Mouse (Mus musculus) erythroid progenitor cell, adult 5-6 weeks (primary cell): Measurements from ENCODE around the gene Cd7. TPM values are rescaled to one million over a fixed set of nuclear protein-coding genes. Genes with fewer than 3 reads are reported as not detected.
"Not testable (repeated sequence)": the region's sequence is repeated elsewhere in the genome, so short reads cannot be mapped to it uniquely, and the experiment has no call there.

Experiments used
- ATAC-seq: replicated peaks from 2 replicates; pipeline ENCODE4 v1.8.0; 2016; ENCODE audit warnings: moderate number of reproducible peaks, mild to moderate bottlenecking, moderate TSS enrichment, inconsistent platforms; ENCODE audit not compliant: poor library complexity, low FRiP score, severe bottlenecking
- total RNA-seq, 2 experiments: library from RNA; stranded (forward) in 1 of 2; stranded (reverse) in 1 of 2; fragments of 150-400 nt in 1 of 2; fragments of 186-747, 209-891 nt in 1 of 2; gene quantifications; 2 replicates each; pipeline versions ENCODE4 v1.2.3 to v1.2.4; 2015 to 2017; ENCODE audit warnings: low replicate concordance in 2 of 2

Gene Cd7
- total RNA-seq (2015; ENCODE audit: low replicate concordance) (4.0 and 13.0 TPM in 2 replicates), total RNA-seq (2017; ENCODE audit: low replicate concordance) (1.2 TPM in 1 of 2 replicates, not detected in the other)

DNA sequence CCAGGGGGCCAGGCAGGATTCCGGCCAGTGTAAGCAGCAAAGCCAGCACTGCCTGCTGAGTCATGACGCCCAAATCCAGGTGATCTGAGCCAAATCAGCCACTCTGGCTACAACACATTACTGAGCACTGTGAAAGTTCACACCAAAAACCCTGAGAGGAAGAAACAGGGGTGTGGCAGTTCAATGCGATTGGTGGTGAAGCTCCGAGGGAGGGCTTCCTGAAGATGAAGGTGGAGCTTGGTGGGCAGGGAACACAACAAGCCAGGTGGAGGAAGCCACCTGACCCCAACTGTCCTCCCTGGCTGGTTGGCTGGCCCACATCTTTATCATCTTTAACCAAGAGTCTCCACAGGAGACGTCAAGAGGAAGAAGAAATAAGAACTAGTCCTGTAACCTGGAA, at the start of gene Cd7:
TSS of gene Cd7 (minus strand) at position 117 of the 400 bp plus-strand sequence.
- no peak for ATAC-seq

DNA sequence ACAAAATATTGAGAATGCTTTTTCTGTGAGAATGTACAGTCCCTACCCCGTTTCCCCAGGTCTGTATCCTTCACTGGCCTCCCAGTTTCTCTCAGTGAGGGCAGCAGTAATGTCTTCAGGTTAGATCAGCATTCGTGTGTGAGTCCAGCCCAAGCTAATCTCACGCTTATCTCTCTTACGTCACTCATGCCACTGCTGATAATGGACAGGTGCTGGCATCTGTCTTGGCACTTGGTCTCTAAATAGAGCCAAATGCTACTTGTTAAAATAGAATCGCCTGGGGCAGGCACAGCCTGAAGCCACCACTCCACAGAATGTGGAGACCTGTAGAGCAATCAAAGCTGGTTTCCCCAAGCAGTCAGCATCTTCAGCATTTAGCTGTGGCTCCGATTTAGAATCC, 49.8 kb upstream of the Cd7 start:
- no peak for ATAC-seq

DNA sequence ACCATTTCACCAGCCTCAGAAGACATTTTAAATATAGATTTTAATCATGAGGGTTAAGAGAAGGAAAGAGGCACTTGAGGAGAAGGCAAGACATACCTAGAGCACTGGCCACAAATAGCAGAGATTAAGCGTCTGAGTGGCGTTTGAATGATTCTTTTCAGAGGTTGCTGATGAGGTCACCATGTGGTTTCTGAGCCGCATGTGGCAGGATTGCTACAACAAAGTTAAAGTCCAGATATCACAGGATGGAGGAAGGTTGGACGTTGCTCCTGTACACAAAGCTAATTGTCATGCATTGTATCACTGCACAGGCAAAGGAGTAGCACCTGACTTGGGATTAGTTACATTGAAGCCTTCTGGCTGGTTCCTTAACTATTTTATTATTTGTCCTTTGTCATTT, 47.1 kb upstream of the Cd7 start:
- no peak for ATAC-seq

DNA sequence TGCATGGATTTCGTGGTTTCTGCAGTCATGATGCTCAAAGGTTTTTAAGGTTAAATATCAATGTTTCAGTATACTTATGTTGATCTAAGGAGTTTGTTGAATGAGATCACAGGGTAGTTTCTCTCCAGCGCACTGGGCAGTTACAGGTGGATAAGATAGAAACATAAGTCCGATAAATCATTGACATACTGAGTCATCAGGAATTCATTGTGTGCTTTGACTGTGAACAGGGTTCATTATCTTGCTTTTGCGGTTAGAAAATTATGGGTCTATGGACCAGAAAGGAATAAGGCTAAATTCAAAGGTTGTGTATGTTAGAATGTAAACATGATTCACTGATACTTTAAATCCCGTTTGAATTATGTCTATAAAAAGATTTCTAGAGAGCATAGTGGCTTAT, 46.0 kb upstream of the Cd7 start:
- ATAC-seq: no peak

DNA sequence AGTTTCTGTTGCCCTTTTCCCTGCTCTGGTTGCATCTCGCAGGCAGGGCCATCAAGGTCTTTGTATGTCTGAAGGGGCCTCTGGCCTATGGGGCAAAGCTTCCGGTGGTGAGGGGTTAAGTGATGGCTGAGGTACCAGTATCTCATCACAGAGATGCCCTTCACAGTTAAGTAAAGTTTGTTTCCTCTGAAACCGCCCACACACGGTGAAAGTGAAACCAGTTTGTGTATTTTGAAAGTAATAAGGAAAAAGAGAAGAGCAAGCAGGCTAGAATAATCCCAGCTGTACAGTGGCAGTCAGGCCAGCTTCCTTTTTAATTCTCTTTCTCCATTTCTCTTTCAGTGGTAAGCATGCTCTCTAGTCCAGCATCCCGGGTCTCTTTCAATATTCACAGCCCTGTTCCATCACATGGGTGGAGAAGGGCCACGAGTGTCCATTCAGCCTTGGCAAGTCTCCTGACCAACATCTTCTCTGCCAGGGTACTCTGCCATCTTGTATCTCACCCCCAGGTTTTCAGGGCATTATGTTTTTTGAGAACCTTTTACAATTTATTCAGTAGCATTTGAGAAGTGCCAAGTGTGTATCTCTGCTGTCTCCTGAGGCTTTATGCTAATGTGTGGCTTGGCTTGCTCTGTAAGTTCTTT, 43.8 kb upstream of the Cd7 start:
- ATAC-seq: no peak

DNA sequence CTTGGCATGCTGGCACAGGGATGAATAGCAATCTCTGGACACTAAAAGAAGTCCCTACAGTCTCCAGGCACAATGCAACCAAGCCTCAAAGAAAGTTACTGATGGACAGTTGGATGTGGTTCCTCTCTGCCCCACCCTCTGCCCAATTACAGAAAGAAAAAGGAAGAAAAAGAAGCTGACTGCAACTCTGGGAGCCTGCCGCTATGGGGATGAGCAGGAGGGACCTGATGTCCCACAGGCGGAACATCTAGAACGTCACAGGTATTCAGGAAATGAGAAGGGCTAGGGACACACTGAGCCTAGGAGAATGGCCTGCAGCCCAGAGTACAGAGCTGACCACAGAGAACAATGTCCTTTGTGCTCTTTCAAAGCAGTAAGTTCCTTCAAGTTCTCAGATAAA, 43.0 kb upstream of the Cd7 start:
- no peak for ATAC-seq

DNA sequence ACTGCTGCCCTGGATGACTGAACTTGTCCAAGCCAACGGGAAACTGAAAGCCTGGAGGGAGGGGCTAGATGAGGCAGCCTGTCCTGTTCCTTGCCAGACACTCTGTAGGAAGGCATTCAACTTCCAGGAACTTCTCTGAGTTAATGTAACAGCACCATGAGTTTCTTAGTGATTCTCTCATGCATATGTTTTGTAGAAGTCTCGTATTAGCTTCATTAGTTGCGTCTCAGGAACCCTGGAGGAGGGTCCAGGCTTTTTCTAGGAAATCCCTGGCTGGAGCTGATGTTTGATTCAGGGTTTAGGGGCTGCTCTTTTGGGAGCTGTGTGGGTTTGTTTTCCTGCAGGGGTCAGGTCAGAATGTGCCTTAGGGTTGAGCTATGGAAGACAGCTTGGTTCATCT, 41.9 kb upstream of the Cd7 start, which contains the start of gene Sectm1a:
TSS of gene Sectm1a (minus strand) at position 101 of the 400 bp plus-strand sequence.
- no peak for ATAC-seq

DNA sequence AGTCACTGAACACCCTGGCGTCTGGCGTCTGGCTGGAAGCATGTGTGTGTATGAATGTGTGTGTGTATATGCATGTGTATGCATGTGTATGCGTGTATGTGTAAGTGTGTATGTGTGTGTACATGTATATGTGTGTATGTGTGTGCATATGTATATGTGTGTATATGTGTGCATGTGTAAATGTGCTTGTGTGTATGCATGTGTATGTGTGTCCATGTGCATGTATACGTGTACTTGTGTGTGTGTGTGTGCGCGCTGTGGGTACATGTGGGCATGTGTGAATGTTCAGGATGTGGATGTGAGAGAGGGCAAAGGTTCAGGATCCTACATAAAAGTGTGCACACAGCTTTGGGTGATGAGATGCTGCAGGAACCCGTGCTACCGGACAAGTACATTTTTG, 41.1 kb upstream of the Cd7 start:
- ATAC-seq: no peak

DNA sequence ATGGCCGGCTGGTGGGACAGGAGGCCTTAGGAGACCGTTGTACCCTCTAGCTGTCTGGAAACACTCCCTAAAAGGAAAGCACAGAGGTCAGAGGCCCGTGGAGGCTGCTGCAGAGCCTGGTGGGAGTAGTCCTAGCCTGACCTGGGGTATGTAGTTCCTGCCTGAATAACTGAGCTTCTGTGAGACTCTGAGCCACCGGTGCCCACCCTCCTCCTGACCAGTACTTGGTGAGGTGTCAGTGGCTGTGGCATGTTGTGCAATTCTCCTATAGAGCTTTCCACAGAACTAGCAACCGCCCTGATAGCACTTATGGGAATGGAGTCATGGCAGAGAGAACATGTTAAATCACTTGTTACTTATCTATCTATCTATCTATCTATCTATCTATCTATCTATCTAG, 36.4 kb upstream of the Cd7 start:
- ATAC-seq: peak; percentile 34; the same call in 1 of the 2 replicates

DNA sequence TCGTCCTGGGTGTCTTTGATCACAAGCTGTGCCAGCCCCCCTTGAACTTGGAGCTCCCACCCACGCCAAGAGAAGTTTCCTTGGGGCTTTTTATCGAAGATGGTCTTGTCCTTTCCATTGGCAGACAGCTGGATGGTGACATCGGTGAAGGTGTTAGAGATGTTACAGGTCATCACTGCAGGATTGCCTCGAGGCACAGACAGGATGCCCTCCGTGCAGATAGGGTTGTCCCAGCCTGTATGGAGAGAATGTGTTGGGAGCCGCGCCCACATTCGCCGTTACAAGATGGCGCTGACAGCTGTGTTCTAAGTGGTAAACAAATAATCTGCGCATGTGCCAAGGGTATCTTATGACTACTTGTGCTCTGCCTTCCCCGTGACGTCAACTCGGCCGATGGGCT, 30.4 kb upstream of the Cd7 start:
- not testable (repeated sequence) for ATAC-seq

DNA sequence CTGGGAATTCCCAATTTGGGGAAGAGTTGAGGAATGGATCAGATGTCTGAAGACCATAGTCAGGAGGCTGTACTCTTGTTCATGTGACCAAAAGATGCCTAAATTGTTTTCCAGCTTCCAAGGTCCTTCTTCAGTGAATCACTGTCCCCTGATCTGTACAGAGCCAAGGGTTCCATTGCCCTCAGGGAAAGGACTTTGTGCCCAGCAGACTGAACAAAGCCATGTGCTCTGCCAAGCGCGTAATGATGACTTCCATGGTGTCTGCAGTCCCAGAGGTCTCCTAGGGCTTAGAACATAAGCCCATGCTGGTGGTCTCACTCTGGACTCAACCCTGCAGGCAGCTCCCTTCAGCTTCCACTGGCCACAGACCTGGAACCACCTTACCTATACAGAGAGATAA, 28.7 kb upstream of the Cd7 start:
- no peak for ATAC-seq

DNA sequence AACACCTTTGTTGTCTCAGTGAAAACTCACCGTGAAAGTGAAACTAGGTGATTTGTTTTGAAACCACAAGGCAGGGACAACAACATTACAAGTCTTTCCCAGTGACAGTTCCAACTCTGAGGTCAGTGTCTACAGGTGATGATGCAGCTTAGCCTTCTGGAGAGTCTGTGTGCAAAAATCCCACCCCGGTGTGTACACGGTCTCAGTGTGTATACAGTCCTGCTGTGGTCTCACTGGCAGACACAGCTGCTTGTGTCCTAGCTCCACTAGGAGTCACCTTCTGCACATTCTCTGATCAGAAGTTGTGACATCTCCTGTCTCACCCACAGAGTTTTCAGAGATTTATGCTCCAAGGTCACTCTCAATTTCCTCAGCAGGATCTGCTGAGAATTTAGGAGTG, 25.0 kb upstream of the Cd7 start:
- ATAC-seq: no peak

DNA sequence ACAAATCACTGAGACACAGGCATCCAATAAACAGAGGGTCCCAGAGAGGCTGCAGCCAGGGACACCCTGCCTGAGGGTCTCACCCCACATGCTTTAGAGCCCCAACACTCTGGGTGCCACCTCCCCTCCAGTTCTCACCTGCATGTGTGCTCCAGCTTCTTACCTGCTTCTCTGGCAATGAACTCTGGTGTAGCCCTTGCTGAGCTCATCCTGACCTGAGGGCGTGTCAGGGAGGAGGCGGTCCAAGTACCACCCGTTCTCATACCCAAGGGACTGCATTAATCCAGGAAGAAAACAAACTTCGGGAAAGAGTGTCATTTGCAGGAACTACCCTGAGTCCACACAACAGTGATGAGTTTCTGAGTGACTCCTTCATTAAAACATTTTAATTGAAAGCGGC, 24.2 kb upstream of the Cd7 start, which contains the start of gene Sectm1b:
TSS of gene Sectm1b (minus strand) at position 191 of the 400 bp plus-strand sequence.
- ATAC-seq: no peak

DNA sequence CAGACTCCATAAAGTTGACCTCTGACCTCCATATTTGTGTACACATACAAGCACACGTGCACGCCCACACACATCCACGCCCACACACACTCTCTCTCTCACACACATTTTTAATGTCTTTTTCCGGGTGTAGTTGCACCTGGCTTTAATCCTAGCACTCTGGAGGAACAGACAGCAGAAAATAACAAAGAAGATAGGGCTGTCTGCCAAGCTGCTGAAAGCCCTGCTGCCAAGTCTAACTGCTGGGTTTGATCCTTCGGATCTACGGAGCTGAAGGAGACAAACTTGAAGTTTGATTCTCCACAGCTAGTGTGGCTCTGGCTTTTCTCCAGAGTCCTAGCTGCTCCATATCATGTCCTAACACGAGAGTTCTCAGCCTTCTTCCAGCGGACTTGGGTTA, 22.4 kb upstream of the Cd7 start:
- no peak for ATAC-seq

DNA sequence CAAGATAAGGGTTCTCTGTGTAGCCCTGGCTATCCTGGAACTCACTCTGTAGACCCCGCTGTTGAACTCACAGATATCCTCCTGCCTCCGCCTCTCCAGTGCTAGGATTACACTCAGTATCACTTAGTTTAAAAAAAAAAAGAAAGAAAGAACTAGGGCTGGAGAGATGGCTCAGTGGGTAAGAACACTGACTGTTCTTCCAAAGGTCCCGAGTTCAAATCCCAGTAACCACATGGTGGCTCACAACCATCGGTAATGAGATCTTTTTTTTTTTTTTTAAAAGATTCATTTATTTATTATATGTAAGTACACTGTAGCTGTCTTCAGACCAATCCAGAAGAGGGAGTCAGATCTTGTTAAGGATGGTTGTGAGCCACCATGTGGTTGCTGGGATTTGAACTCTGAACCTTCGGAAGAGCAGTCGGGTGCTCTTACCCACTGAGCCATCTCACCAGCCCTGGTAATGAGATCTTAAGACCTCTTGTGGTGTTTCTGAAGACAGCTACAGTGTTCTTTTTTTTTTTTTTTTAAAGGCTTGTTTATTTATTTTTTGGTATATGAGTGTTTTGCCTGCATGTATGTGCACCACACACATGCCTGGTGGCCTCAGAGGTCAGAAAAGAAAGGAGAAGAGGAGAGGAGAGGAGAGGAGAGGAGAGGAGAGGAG, 21.3 kb upstream of the Cd7 start:
- not testable (repeated sequence) for ATAC-seq

DNA sequence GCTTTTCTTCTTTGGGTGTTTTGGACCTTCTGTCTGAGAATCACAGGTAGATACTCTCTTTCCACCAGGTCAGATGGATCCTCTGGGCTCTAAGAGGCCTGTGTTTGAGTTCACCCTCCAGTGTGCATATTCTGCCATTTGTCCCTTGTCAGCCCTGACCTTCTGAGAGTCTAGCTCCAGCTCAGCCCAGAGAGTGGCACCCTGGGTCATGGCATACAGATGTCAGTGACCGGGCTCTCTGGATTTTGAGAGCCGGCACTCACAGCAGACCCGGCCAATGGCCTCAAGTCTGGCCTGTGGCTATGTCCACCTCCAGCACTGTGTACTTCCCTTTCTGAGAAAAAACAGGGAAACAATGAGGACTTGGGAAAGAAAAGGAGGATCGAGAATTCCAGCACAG, 20.3 kb upstream of the Cd7 start:
- ATAC-seq: no peak

DNA sequence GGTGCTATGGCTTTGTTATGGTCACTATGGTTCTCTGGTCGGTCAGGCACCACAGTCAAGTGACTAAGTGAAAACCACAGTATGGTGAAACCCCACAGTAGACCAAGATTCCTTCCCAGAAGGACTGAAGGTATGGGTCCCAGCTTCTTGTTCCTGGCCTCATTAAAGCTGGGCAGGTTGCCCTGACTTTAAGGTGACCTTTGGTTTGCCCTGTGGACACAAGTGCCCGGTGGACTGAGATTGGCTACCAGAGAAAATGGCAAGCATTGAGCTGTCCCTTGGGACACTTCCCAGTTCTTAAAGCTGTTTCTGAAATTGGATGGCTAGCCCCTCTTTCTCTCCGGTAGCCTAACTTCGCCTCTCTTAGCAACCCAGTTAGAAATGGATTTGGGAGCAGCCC, 19.7 kb upstream of the Cd7 start:
- no peak for ATAC-seq

DNA sequence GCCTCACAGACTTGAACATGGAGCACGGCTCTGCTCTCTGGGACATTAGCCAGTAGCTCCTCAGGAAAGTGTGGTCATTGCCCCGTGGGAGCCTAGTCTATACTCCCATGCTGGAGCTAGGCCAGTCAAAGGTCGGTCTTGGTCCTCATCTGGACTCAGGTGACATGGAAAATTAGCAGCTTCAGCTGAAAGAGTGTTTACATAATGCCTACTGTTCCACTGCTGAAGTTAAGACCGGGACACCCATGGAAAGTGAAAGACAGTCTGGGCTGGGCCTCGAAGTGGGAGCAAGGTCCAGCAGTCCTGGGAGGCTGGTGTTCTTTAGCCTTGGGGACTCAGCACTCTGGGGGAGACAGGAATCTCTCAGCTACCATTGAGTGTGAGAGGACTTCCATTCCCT, 18.9 kb upstream of the Cd7 start:
- ATAC-seq: no peak

DNA sequence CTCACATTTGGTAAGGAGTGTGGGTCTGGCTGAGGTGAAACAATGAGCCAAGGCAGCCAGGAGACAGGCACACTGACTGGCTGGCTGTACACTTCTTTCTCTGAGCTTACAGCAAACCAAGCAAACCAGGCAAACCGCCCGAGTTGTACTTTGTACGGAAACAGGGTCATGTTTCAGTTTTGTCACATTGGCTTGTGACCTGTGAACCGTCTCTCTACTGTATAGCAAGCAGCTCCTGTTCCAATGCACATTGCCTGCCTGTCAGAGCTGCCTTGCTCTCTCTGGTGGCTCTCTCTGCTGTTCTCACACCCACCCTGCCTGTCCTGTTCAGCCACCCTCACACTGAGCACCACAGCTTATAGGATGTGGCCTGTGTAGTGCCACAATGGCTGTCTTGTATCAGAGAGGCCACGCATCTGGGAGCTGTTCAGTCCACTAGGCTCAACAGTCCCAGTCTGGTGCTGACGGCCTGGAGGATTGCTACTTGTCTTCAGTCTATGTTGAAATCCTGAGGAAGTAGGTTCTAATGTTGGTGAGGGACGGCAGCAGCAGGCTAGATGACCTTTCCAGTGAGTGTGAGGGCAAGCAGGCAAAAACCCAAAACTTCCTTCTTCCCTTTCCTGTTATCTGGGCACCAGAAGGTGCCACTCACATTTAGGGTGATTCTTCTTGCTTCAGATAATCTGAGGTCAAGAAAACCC, 17.5 kb upstream of the Cd7 start:
- ATAC-seq: no peak

DNA sequence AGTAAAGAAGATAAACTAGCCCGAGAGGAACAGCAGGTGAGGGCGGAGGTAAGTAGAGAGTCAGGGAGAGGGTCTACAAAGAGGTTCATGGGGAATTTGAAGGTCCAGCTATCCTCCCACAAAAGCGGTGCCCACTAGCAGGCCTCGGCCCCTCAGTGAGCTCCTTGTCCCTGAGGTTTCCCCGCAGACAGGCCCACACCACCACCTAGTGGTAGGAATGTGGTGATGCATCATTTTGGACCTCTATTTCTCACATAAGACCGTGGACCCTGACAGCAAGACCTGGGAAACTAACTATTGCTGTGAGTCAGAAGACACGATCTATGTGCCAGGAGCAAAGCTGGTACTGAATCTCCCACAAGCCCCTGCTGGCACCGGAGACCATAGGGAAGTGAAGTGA, 14.3 kb upstream of the Cd7 start:
- ATAC-seq: peak; percentile 82

DNA sequence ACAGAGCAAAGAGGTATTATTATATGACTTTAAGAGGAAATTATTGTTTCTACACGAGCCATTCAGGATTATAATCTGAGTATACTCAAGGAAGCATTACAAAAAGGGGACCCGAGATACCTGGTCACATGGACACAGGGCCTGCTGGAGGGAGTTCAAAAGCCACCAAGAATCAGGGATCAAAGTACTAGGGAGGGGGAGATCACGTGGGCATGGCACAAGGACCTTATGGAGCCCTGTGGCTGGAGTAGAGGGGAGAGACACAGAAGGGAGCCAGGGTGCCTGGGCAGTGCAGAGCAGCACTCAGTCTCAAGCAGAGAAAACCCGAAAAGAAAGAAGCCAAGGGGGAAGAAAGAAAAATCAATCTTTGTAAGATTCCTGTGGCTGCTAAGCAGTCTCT, 13.2 kb upstream of the Cd7 start:
- ATAC-seq: no peak
